Mouse (Mus musculus) stomach, postnatal 0 days (tissue): ENCODE data around the gene Gamt.

Source experiments
- CTCF ChIP-seq: IDR thresholded peaks from 2 replicates; pipeline ENCODE4 v1.5.1; 2016; ENCODE audit warnings: antibody characterized with exemption, low read depth, mild to moderate bottlenecking, moderate library complexity
- EP300 ChIP-seq: optimal IDR thresholded peaks from 2 replicates; pipeline ENCODE3; 2016; ENCODE audit warnings: antibody characterized with exemption

GRCm38 (mm10) chr10:80226071-80226415 lies 34.8 kb downstream of the Gamt start:
- no peak for TF ChIP-seq CTCF
- TF ChIP-seq EP300 = no peak
